Mouse (Mus musculus): ENCODE measurements around the gene Ube2q1.
A peak's percentile ranks its signal among the peaks of the same experiment; 100 is the strongest.

Gene Ube2q1

DNA sequence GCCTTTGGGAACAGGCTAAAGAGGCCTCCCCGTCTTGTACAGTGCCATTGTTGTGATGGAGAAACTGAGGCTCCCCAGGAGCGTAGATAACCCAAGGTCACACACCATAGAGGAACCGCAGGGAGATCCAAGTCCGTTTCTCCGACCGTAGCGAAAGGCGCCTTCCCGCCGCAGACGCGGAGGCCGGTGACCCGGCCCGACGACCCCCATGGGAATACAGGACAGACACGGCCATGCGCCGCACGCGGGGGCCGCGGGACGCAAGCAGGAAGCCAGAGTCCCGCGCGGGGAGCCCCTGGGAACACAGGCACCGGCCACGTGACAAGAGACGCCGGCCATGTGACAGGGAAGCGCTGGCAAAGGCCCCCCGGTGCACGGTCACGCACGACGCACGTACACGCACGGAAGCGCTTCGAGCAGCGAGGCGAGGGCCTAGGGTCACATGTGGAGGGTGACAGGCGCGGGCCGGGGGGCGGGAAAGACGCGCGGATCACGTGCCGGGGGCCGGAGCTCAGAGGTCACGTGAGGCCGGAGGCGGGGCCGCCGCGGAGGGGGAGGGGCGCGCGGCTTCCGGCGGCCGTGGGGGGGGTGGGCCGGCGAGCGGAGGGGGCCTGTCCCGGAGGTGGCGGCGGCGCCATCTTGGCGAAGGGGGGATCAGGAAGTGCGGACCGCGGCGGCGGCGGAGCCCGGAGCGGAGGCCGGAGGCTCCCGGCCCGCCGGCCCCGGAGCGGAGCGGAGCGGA lies at the start of gene Ube2q1:
Gene Ube2q1 (plus strand): TSS at position 649 of the 742 bp plus-strand sequence.
- DNase-seq = peak; percentile 94

DNA sequence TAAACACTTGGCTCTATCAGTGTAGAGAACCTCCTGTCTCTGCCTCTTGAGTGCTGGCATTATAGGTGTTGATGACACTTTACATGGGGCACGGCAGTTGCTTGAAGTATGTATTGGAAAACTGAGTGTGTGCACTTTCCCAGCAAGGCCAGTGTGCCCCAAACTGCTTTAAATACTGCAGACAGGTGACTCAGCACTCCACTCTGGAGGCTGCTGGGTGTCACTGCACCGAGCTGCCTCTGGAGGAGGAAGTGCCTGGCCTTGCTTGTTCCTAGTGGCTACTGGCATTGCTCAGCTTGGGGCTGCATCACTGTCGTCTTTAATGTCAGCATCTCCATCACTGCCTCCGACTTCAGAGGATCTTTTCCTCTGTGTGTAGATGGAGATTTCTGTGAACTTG lies 46.4 kb upstream of the Ube2q1 start:
- no peak for DNase-seq

DNA sequence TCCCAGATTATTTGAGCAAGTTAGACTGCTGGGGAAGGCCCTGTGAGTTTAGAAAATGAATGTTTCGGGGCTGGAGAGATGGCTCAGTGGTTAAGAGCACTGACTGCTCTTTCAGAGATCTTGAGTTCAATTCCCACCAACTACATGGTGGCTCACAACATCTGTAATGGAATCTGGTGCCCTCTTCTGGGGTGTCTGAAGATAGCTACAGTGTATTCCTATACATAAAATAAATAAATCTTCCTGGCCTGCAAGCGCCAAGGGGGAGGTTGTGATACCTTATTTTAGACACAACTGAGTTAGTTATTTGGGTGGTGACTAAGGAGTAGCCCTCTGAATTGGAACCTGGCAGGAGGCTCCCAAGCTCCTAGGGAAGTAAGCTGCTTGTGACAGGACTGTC lies 44.6 kb upstream of the Ube2q1 start:
- no peak for DNase-seq

DNA sequence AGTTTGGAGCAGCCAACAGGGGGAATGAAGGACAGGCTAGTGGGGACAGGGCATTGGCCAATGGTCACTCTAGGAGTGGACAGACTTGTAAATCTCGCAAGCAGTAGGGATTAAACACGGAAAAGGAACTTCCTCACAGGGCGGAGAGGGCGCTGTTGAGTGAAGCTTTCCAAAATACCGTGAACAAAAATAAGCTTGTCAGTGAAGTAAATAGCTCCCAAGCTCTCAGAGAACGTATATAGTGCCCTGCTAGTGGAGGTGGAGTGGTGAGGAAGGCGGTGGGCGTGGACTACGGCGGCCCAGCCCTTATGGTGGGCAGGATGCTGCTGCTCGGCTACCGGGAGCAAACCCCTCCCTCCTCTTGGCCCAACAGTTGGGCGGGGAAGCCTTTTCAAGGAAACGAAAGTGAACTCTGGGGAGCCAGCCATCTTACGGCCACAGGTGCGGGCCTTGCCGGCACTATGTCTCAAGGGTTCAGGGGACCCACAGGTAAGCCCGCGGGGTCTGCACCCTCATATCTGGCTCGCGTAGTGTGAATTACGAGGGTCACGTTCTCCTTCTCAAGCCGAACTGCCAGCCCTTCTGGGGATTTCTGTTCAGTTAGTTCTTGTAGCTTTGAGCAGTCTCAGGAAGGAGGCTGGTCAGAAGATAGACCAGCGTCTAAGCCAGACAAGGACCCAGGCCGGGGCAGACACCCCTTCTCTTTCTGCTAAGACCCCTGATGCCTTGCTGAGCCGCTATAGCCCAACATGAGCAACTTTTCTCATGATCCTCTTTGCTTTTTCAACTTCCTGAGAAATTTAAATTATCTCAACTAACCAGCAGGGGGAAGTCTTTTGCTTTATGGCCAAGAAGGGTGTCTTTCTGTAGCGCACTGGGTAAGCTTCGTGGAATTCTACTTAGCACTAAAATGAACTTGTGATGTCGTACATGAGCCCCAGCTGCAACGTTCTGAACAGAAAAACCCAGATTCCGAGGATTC lies 42.8 kb upstream of the Ube2q1 start:
- DNase-seq = peak; percentile 46

DNA sequence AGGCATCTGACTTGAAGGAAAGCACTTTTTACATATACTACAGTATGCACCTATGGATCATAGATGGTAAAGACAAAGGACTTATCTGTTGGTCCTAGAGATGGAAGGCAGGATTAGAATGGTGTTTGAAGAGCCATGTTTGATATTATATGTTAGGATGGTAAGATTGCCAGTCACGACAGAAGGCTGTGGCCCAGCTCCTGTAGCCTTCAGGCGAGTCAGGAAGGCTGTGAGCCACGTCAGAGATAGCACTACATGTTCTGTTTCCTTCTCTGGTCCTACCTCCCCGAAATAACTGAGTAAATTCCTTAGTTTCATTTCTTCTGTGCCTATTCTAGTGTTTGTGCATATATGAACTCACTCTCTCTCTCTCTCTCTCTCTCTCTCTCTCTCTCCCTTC lies 41.3 kb upstream of the Ube2q1 start:
- DNase-seq = no peak

DNA sequence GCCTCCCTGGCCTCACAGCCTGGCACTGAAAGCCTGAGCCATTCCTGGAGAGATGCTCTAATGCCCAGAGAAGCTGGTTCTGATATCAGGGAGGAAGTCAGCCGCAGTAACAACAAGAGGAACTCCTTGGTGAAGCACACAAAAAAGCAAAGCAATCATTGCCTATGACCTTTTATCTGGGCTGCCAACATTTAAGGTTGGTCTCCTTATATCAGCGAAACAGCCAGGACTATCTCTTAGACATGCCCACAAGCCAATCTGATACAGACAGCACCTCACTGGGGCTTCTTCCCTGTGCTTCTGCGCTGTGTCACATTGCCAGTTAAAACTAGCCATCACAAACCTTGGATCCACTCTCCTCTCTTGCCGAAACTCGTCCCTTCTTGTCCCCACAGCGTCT lies 34.9 kb upstream of the Ube2q1 start:
- no peak for DNase-seq

DNA sequence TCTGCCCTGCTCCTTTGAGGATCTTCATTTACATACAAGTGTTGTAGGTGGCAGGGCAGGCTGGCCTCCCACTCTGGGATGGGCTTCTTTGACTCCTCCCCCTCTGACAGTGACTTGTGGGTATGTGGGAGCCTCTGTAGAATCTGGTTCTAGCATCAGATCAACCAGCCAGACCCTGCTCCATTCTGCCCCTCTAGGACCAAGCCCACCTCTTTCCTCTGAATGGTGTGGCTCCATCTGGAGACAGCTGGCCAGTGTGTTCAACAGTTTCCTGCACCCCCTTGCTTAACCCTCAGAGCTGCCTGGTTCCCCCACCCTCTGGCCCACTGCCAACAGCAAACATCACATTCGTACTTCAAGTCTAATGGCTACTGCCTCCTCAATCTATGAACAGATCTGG lies 21.1 kb upstream of the Ube2q1 start:
- DNase-seq = no peak

DNA sequence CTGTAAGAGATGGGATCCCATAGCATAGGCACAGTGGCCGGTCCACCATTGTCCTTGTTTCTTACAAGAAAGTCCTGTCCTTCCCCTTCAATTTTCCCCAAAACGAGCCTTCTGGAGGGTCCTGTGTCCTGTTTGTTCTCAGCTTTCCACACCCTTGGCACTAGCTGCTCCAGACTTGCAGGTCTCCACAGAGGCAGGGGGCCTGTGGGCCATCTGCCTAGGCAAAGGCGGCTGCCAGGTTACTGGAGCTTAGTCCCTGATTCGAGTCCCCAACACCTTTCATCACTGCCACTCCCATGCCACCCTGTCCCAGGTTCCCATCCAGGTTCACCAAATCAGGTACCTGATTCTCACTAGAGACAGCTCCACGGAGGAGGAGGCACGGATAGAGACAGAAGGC lies 18.1 kb upstream of the Ube2q1 start:
- DNase-seq = no peak

DNA sequence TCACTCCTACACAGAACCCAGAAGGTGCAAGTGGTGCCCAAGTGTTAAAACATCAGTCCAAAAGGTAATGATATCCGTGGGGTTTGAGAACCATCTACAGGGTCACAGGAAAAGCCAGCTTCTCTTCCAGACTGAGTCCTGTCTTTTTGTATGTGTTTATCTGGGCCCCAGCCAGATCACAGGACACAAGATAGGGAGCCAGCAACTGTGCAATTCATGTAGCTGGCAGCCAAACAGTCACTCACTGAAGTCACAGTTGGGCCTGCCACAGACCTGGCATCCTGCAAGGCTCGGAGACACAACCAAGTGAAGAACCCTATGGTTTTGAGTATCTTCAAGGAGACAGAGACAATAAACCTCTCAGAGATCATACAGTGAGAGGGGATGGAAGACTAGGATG lies 15.6 kb upstream of the Ube2q1 start:
- peak; percentile 36 for DNase-seq

DNA sequence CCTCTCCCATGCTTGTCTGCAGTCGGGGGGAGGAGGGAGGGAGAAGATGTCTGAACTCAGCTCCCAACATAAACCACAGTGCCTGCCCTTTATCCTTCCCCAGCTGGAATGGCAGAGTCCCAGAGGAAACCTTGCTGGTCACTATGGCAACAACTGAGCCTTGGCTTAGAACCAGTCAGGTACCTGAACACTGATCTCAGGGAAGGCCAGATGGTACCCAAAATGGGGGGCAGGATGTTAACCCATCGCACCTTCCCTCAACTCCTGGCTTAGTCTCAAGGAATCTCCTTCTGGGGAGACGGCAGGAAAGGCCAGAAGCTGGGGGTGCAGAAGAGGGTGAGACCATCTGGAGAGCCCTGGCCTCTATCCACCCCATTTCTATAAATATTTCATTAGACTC lies 13.6 kb upstream of the Ube2q1 start:
- DNase-seq = peak; percentile 86

DNA sequence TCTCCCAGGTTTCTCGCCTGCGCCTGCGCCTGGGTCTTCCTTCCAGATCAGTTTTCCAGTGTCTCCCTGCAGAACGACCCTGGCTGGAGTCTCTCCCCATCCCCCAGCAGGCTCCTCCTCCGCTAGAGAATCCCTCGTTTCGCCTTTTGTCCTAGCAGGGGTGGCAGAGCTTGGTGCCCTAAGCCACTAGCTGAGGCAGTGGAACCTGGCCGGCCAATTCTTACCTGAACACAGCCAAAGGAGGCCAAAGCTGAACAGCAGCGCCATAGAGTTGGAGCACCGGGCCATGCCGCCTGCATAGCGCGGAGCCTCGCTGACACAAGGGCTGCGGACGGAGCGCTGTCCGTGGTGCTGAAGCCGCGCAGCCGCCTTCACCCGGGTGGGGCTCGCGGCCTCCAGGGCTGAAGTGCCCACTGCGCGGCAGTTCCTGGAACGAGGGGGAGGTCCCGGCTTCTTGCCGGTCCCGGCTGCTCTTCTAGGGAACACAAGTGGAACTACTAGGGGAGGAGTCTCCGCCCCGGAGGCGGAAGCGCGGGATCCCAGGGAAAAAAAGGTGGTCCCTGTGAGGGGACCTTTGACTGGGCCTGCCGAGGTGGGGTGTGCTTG lies 9.2 kb upstream of the Ube2q1 start, which contains the start of gene Chrnb2:
Gene Chrnb2 (minus strand): TSS at position 514 of the 606 bp plus-strand sequence.
- peak; percentile 57 for DNase-seq

DNA sequence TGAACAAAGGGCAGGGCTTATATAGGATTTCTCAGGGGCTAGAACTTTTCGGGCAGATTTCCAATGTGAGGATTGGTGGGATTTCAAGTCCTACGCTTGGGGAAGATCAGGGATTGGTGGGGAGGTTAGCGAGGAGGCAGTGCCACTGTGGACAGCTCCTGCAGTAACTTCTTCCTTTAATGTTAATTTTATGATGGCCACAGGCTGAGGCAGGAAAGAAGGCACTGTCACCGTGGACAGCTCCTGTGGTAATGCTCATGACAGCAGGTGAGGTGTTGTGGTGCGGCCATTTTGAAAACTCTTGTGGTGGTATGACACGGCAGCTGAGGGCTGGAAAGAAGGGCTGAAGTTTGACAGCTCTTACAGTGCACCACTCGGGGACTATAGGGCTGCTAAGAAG lies 3.8 kb upstream of the Ube2q1 start:
- DNase-seq = no peak

DNA sequence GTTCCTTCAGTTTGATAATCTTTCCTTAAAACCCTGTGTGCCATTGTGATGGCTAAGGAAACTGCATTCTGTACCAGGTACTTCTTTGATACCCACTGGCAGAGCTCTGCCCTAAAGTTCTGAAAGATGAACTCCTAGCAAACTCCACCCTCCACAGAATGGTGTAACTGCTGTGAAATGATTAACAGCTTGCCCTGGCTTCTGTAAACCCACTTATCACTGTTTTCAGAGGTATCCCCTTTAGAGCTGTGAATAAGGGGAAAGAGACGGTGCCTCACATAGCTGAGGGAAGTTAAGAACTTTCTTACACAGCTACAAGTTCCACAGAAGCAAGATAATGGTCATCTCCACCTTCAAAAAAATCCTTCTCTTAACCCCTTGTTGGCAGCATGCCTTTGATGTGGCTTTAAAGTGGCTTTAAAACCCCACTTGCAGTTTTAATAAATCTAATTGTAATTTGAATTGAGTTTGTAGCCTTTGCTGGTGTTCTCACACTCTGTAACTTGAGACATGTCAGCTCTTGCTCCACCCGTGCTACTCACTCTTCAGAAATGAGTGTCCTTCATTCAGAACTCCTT lies 2.9 kb upstream of the Ube2q1 start:
- DNase-seq = no peak

DNA sequence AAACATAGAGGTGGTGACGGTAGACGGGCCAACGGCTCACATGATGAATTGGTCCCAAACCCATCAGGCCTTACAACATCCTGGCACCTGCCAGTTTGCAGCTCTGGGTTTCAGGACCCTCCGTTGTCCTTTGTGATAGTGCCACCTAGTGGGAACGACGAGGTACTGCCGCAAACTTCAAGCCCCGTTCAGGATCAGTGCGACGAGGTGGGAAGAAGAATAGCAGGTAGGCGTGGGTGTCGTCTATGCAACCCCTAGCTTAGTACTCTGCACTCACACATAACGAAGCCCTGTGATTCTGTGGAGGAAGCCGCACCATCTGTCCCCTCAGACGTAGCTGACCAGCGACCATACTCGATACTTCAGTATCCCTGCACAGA lies 838 bp upstream of the Ube2q1 start:
- peak; percentile 89 for DNase-seq

DNA sequence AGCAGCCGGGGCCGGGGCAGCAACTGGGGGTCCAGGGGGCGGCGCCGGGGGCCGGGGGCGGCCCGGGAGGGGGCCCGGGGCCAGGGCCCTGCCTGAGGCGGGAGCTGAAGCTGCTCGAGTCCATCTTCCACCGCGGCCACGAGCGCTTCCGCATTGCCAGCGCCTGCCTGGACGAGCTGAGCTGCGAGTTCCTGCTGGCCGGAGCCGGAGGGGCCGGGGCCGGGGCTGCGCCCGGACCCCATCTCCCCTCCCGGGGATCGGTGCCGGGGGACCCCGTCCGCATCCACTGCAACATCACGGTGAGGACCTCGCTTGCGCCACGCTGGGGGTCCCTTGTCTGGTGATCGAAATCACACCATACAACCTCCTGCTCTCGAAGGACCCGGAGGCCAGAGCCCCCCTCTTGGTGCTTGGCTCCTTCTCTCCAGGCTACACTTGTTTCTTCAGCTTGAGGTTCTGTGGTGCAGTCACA lies 360 bp downstream of the Ube2q1 start:
- DNase-seq = peak; percentile 52

DNA sequence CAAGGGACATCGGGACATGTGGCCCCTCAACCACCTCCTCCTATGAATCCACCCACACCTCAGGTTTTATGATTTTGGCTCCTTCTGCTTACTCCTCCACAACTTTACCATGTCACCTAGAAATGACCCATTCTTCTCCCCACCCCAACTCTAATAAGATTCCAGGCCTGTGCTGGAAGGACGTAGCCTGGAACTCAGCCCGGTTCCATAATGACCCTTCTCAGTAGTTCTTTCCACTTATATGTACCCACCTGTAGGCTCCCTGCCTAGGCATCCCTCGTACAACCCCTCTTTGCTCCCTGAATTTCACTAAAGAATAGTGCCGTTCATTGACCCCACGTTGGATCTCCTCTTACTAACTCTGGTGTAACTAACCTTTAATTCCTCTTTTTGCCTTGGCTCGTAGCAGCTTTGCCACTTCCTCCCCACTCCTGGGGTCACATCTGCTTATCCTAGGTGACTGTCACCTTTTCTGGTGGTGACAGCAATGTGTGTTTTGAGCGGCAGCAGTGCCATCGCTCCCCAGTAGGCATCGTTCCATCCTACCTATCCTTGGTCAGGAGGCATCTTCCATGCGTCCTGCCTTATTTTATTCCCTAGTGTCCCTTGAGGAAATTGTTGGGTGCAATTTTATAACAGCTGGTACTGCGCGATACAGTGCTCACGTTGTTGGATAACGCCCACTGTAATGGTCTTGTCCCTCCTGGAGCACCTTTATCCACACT lies 982 bp downstream of the Ube2q1 start:
- no peak for DNase-seq

DNA sequence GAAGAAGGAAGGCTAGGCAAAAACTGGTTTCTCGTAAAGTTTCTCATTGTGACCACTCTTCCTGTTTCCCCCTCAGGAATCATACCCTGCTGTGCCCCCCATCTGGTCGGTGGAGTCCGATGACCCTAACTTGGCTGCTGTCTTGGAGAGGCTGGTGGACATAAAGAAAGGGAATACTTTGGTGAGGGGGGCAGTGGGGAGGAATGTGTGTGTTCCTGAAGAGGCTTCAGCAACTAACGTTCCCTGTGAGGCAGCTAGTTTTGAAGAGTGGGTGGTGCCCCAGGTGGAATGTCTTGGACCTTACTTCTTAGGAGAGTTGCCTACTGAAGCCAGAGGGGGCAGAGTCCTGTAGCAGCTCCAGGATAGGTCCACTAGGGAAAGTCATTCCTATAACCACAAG lies 2.6 kb downstream of the Ube2q1 start:
- no peak for DNase-seq

DNA sequence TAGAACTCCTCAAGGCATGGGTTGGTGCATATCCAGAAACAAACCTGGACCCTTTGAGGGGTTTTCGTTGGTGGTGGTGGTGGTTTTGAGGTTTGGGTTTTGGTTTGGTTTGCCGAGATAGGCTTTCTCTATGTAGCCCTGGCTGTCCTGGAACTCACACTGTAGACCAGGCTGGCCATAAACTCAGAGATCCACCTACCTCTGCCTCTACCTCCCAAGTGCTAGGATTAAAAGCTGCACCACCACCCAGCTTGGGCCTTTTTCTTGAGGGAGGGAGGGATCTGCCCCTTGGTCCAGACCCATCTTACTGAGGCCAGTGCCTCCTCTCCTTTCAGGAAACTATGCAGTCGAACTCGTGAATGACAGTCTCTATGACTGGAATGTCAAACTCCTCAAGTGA lies 6.7 kb downstream of the Ube2q1 start:
- DNase-seq = no peak

DNA sequence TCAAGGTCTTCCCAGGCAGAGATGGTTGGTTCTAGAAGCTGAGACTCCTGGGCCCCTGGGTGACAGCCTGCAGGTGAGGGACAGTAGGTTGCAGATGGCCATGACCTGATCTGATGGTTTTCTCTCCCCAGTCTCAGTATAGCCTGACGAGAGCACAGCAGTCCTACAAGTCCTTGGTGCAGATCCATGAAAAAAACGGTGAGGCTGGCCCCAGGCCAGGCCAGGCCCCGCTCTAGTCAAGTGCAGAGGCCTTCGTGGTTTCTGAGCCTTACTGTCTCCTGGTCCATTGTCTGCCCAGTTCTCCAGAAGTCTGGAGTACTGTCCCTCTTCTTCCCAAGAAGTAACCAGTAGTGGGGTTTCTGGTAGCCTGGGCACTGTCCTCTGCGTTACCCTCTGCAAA lies 8.2 kb downstream of the Ube2q1 start:
- no peak for DNase-seq

DNA sequence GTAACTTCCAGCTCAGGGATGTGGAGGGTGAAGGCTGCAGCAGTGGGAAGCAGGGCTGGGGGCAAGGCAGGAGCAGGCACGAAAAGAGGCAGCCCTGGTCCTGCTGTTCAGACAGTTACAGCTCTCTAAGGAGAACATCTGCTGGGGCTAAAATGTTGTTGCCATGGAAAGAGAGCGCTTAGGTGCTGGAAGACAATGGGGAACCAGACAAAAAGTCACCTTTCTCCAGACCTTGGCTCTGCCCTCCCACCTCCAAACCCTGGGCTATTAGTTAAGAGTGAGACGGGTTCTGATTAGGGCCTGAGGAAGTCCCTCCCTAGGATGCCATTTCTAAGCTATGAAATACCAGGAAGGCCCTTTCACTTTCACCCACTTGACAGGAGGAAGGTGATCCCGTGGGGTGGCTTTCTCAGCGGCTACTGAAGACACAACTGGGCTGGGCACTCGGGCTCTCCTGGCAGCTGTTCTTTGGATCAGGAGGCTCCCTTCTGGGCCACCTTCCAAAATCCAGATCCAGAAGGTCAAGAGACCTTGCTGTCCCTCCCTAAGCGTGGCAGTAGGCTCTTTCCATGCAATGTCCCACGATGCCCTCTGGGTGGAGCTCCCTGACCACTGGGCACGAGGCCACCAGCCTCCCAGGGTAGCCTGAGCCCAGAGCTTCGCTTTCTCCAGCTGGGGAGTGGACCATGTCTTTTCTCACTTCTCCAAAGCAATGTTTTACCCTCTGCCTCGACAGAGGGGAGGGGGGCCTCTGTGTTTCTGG lies 11.8 kb downstream of the Ube2q1 start:
- peak; percentile 69 for DNase-seq

DNA sequence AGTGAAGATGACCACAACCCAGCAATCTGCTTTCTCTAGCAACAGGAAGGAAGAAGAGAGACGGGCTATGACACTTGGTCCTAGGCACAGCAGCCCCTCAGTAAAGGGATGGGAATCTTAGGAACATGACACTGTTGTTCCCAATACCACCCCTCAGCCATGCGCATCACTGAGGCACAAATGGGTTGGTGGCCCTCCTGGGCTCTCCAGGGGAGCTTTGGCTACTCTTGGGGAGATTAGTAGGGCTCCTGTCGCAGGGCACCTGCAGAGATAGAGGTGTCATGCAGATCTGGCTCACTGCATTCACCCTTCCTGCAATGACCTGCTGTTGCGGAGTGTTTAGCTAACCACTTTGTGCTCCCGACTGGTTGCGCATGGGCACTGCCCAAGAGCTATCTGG lies 12.9 kb downstream of the Ube2q1 start:
- no peak for DNase-seq

Data from cerebellum, adult 8-10 months (tissue).